Mouse (Mus musculus) testis, postnatal 10 days (tissue): Measurements from ENCODE around the gene Rpl23a.

Source experiments
- DNase-seq: peaks from one replicate; pipeline ENCODE4 v3.0.0; 2021; ENCODE audit warnings: low spot score

Gene Rpl23a

GRCm38 (mm10) chr11:78182961-78183844 lies at the start of gene Rpl23a:
Gene Rpl23a, minus strand, starts transcription at chr11:78183584.
- peak; percentile 81 for DNase-seq

- DNase-seq = no peak
Measured at GRCm38 (mm10) chr11:78231518-78231917, 48.1 kb upstream of the Rpl23a start.

GRCm38 (mm10) chr11:78223586-78223985 lies 40.2 kb upstream of the Rpl23a start:
- no peak for DNase-seq

GRCm38 (mm10) chr11:78215709-78216317 lies 32.4 kb upstream of the Rpl23a start:
- DNase-seq = no peak

GRCm38 (mm10) chr11:78213086-78213817 lies 29.9 kb upstream of the Rpl23a start:
- no peak for DNase-seq

- DNase-seq = no peak
Measured at GRCm38 (mm10) chr11:78211513-78211912, 28.1 kb upstream of the Rpl23a start.

- DNase-seq = no peak
Measured at GRCm38 (mm10) chr11:78210615-78211014, 27.2 kb upstream of the Rpl23a start.

- no peak for DNase-seq
Measured at GRCm38 (mm10) chr11:78209886-78210285, 26.5 kb upstream of the Rpl23a start.

- no peak for DNase-seq
Measured at GRCm38 (mm10) chr11:78207190-78207589, 23.8 kb upstream of the Rpl23a start.

GRCm38 (mm10) chr11:78205361-78206206 lies 22.2 kb upstream of the Rpl23a start:
- DNase-seq = no peak

- DNase-seq = no peak
Measured at GRCm38 (mm10) chr11:78204287-78204686, 20.9 kb upstream of the Rpl23a start.

- DNase-seq = no peak
Measured at GRCm38 (mm10) chr11:78202372-78202771, 19.0 kb upstream of the Rpl23a start.

GRCm38 (mm10) chr11:78195101-78195863 lies 11.9 kb upstream of the Rpl23a start:
- no peak for DNase-seq

GRCm38 (mm10) chr11:78194411-78195100 lies 11.2 kb upstream of the Rpl23a start:
- peak; percentile 95 for DNase-seq

- DNase-seq = no peak
Measured at GRCm38 (mm10) chr11:78193113-78193512, 9.7 kb upstream of the Rpl23a start, which contains the start of gene Proca1. Gene Proca1, plus strand, starts transcription at chr11:78193392.

GRCm38 (mm10) chr11:78190041-78190440 lies 6.7 kb upstream of the Rpl23a start:
- no peak for DNase-seq

- DNase-seq = peak; percentile 93
Measured at GRCm38 (mm10) chr11:78189234-78190040, 6.1 kb upstream of the Rpl23a start.

GRCm38 (mm10) chr11:78188331-78189233 lies 5.2 kb upstream of the Rpl23a start, which contains the start of gene Rab34:
Gene Rab34, plus strand, starts transcription at chr11:78188430.
- peak; percentile 90 for DNase-seq
